In the genomic region with DNA sequence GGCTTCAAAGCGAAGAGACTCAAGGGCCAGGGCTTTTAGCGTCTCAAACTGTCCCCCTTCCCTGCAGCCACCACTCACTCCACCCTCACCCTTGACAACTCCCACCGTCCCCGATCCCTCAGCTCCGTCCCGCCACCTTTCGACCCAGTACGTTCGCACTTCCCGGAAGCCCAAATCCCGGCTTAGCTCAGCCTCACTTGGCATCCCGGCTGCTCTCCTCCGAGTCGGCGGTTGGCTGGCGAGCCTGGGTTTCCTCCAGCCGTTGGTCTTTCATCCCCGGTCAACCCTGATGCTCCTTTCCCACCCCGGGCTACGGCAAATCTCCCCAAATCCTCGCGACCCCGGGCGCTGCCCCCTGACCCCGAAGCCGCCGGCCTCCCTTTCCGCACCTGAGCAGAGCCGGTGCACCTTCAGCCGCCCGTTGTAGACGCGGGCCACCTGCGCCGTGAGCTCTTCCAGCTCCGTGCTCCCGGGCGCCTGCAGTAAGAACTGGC, we compare ENCODE assay signal across 8 mouse cellular contexts. TPM values are rescaled to one million over a fixed set of nuclear protein-coding genes. Genes with fewer than 3 reads are reported as not detected.
A peak's percentile ranks its signal among the peaks of the same experiment; 100 is the strongest.
DNase-seq lines count a peak whose midpoint lies in the region.

No protein-coding gene starts in this region.

- H3K4me3 ChIP-seq in forebrain, embryonic 10.5 days: peak overlapping the region; percentile 87
- H3K4me3 ChIP-seq in macrophage (ENCODE audit: inconsistent target): peak overlapping the region; percentile 71

- DNase-seq in layer of hippocampus, adult 9-11 months: peak; percentile 39
- DNase-seq in layer of hippocampus, adult 11-12 months (ENCODE audit: low spot score): no peak
- DNase-seq in adrenal gland, postnatal 10 days: peak; percentile 80
- peak; percentile 72 for DNase-seq in forebrain, embryonic 10.5 days (ENCODE audit: extremely low spot score, low spot score)
- peak; percentile 60 to 71 for DNase-seq in heart, postnatal 14 days
- DNase-seq in layer of hippocampus, postnatal 10 days (ENCODE audit: low spot score in 2 of 2): peak; percentile 64 to 69
- DNase-seq in right cerebral cortex, postnatal 14 days: peak; percentile 66

- peak overlapping the region; percentile 91 for H3K27ac ChIP-seq in forebrain, embryonic 10.5 days
- peak overlapping the region; percentile 13; the same call in 1 of the 2 replicates for H3K27ac ChIP-seq in macrophage

- H3K9me3 ChIP-seq in forebrain, embryonic 10.5 days: no peaks in the 10 kb centered on the region

- no peaks in the 10 kb centered on the region for H3K27me3 ChIP-seq in forebrain, embryonic 10.5 days (ENCODE audit: poor library complexity, severe bottlenecking)

- H3K4me1 ChIP-seq in forebrain, embryonic 10.5 days: peaks cover 18% of the 10 kb centered on the region

- no peaks in the 10 kb centered on the region for H3K79me2 ChIP-seq in macrophage (ENCODE audit: inconsistent target)

- peaks cover 17% of the 10 kb centered on the region for H3K36me3 ChIP-seq in forebrain, embryonic 10.5 days (replicated peaks)
- peaks cover 24% of the 10 kb centered on the region for H3K36me3 ChIP-seq in macrophage (ENCODE audit: inconsistent target)

- under 1% methylated on average over 38 of the region's 38 CpGs for WGBS in forebrain, embryonic 10.5 days
- under 1% methylated on average over 35 of the region's 38 CpGs for WGBS in macrophage (ENCODE audit: missing documents)

- intact Hi-C loops in heart, postnatal 14 days (cut with DNase I): loop anchor here (2.0 to 5.0 kb wide), 2 partner anchors 77 to 122 kb away; a partner anchor contains a TSS

RNA-seq across cellular contexts. Expression of a gene that starts 0.7 kb away (rescaled TPM):
- total RNA-seq in adrenal gland, postnatal 10 days (2021): 10 to 100 TPM; 30.6 to 31.6 TPM
- 61.5 and 67.5 TPM in 2 replicates for polyA plus RNA-seq in forebrain, embryonic 10.5 days (2016; fragmentation: Nextera tagmentation; extraction: Ambion mirVana)
- 10 to 100 TPM; 25.6 to 28.3 TPM for total RNA-seq in heart, postnatal 14 days (2021)
- 10 to 100 TPM; 39.7 to 40.8 TPM for total RNA-seq in layer of hippocampus, postnatal 10 days (2021)
- total RNA-seq in macrophage (2018; cell fraction: chromatin; rRNA removed): 1 to 10 TPM in 23 of 26 experiments, under 1 TPM in 1, not detected in 2; 0.88 to 6.3 (median 3.4) TPM
- 10 to 100 TPM in 1 of 26 experiments, 1 to 10 TPM in 25; 2.6 to 10.8 (median 6.7) TPM for total RNA-seq in macrophage (2018; cell fraction: cytosol; rRNA removed)
- total RNA-seq in macrophage (2018; cell fraction: nucleus; rRNA removed): 10 to 100 TPM in 1 of 26 experiments, 1 to 10 TPM in 25; 1.3 to 12.0 (median 3.4) TPM
- 4.4 to 21.5 TPM (median 8.0 TPM) in 3 replicates for polyA plus RNA-seq in macrophage (2018)
